Mouse (Mus musculus) olfactory bulb, adult 2 months (tissue): ENCODE results near the gene Cd2.

ENCODE experiments used
- CTCF ChIP-seq: fragments of 200-500 bp; IDR thresholded peaks from 2 replicates; pipeline ENCODE4 v1.5.1; 2012; ENCODE audit warnings: low read depth, mild to moderate bottlenecking, low read length, moderate library complexity; ENCODE audit not compliant: insufficient read depth
- POLR2A ChIP-seq: fragments of 200-500 bp; IDR thresholded peaks from 2 replicates; pipeline ENCODE4 v1.6.1; 2012; ENCODE audit warnings: mild to moderate bottlenecking, low read depth, low read length, moderate library complexity; ENCODE audit not compliant: insufficient read depth

DNA sequence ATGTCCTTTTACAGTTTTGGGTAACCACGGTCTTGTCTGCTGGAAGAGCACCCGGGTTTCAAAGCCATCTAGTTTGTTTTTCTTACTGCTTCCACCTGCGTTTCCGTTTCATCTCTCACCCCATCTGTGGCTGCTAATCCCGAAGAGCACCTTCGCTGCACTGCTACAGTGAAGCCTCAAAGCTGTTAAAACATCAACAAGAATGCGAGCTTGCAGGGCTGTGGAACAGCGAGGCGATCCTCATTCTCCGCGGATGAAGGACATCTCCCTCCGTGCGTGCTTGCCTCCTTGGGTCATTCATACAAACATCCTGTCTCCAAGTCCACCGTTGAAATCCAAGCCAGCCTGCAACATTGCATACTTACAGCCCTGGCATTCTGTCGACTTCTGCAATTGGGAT lies 51.5 kb downstream of the Cd2 start:
- TF ChIP-seq CTCF (no peak), POLR2A (no peak)
